Mouse (Mus musculus) C2C12 (cell line): ENCODE measurements at regions not wholly inside any gene's neighbourhood (a gene's known extent, or its start where the extent isn't known, plus 50 kb on each side); places are given as distances from the start of the nearest gene placed in this dataset.

ENCODE experiments used
- H3K27me3 ChIP-seq: one replicate; pipeline ENCODE4 v1.6.1; 2011; ENCODE audit not compliant: control insufficient read depth, insufficient read depth, insufficient read length
- H3K36me3 ChIP-seq: one replicate; pipeline ENCODE4 v1.6.1; 2011; ENCODE audit not compliant: control insufficient read depth, insufficient read depth
- H3K4me3 ChIP-seq: one replicate; pipeline ENCODE4 v1.5.1; 2011; ENCODE audit warnings: mild to moderate bottlenecking, control low read depth; ENCODE audit not compliant: poor library complexity, insufficient read depth, severe bottlenecking
- H3K79me2 ChIP-seq: one replicate; pipeline ENCODE4 v1.6.1; 2011; ENCODE audit not compliant: control insufficient read depth, insufficient read depth
- H3K79me3 ChIP-seq: one replicate; pipeline ENCODE4 v1.6.1; 2011; ENCODE audit warnings: low read depth, control low read depth
- H3ac ChIP-seq: one replicate; pipeline ENCODE3; 2011; ENCODE audit warnings: low read depth; ENCODE audit not compliant: control insufficient read depth, insufficient read length
- CEBPB ChIP-seq: IDR thresholded peaks from one replicate; pipeline ENCODE4 v1.6.1; 2011; ENCODE audit warnings: low read depth, mild to moderate bottlenecking, control low read depth, moderate library complexity
- CTCF ChIP-seq: IDR thresholded peaks from one replicate; pipeline ENCODE4 v1.5.1; 2011; ENCODE audit not compliant: control insufficient read depth, insufficient read depth, insufficient read length
- FOSL1 ChIP-seq: IDR thresholded peaks from one replicate; pipeline ENCODE4 v1.8.0; 2011; ENCODE audit warnings: mild to moderate bottlenecking, low read length; ENCODE audit not compliant: poor library complexity, insufficient read depth, severe bottlenecking
- MAX ChIP-seq: IDR thresholded peaks from one replicate; pipeline ENCODE4 v1.6.1; 2011; ENCODE audit warnings: mild to moderate bottlenecking, control low read depth
- MYOD1 ChIP-seq: IDR thresholded peaks from one replicate; pipeline ENCODE4 v1.6.1; 2011; ENCODE audit warnings: low read depth; ENCODE audit not compliant: control insufficient read depth, insufficient read length
- MYOG ChIP-seq: IDR thresholded peaks from one replicate; pipeline ENCODE4 v1.6.1; 2011; ENCODE audit not compliant: control insufficient read depth, insufficient read length; ENCODE audit errors: extremely low read depth
- USF1 ChIP-seq: IDR thresholded peaks from one replicate; pipeline ENCODE4 v1.6.1; 2011; ENCODE audit warnings: low read depth, mild to moderate bottlenecking, control low read depth, moderate library complexity

DNA sequence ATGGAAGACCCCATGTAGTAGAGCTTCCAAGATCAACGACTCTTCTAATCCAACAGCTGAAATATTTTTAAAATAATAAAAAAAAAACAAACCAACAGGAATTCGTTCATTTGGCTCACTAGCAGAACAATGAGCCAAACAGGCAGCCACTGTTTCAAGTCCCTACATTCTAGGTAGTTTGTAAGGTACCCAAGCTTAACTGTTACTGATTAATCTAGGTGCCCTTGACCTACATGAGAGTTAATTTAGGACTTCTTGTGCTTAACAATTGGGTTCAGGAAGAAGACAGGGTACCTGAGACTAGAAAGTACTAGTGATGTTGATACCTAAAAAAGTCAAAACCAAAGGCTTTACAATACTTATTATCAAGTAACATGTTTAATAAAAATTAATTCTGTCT is 381.2 kb upstream of the Jag1 start:
- no peak overlapping the region for H3ac ChIP-seq
- no peaks in the 10 kb centered on the region for H3K79me3 ChIP-seq
- no peak overlapping the region for H3K4me3 ChIP-seq
- no peaks in the 10 kb centered on the region for H3K36me3 ChIP-seq
- no peak for TF ChIP-seq CEBPB
- no peak for TF ChIP-seq MYOD1
- no peak for TF ChIP-seq MYOG
- no peak for TF ChIP-seq FOSL1
- no peak for TF ChIP-seq MAX
- TF ChIP-seq USF1, result no peak
- H3K79me2 ChIP-seq, result no peaks in the 10 kb centered on the region
- H3K27me3 ChIP-seq, result no peaks in the 10 kb centered on the region

- Histone ChIP-seq H3K79me2 (no peaks in the 10 kb centered on the region), H3K27me3 (no peaks in the 10 kb centered on the region), H3K4me3 (no peak overlapping the region), H3K36me3 (no peaks in the 10 kb centered on the region), H3K79me3 (no peaks in the 10 kb centered on the region), H3ac (no peak overlapping the region)
- TF ChIP-seq MAX (peak; percentile 81), CEBPB (peak; percentile 99), FOSL1 (peak; percentile 15), MYOD1 (no peak)
Observed at GRCm38 (mm10) chr2:137493600-137493999, 377.2 kb upstream of the Jag1 start.

DNA sequence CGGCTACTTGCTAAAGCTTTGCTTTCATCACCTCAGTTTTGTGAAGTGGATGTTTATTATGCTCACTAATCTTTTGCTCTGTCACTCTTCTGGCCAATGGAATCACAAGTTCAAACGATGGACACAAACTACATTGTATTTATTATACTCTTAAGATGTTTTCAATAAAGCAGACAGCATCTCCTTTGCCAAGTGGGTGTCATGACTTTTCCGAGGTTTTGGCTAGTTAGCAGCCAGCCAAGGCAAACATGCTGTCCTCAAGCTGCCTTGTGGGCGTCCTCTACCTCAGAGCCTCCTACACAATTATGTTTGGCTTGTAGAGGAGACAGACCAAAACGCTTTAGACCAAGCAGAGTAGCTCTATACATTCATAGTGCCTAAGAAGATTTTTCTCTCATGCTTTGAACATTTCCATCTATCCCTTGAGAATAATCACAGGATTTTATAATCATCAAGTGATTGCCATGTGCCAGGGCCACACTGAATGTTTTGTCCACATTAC is 372.8 kb upstream of the Jag1 start:
- H3K27me3 ChIP-seq, result no peaks in the 10 kb centered on the region

DNA sequence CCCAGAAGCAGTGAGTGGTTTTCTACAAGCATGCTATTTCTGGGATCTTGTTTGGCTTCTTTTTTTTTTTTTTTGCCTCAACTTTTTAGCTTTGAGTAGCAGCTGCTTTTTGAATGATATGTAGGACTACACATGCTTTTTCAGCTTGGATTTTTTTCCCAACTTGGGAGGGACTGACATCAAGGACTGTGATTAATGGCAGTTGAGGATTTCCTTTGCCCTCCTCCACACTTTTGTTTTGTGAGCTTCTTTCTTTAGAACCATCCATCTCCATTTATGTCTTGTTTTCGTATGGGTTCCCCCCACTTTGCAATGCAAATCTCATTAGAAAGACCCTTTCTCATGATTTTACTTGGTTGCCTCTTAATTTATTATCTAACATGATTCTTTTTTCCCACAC is 352.3 kb upstream of the Jag1 start:
- no peak for TF ChIP-seq MAX
- TF ChIP-seq MYOD1, result no peak
- no peak for TF ChIP-seq CTCF
- no peak for TF ChIP-seq CEBPB
- no peak for TF ChIP-seq USF1
- no peak for TF ChIP-seq MYOG
- no peak for TF ChIP-seq FOSL1
- H3K27me3 ChIP-seq, result no peaks in the 10 kb centered on the region
- H3K4me3 ChIP-seq, result no peak overlapping the region
- H3ac ChIP-seq, result no peak overlapping the region
- no peaks in the 10 kb centered on the region for H3K79me2 ChIP-seq
- H3K36me3 ChIP-seq, result no peaks in the 10 kb centered on the region
- H3K79me3 ChIP-seq, result no peaks in the 10 kb centered on the region

More for the DNA sequence above, 372.8 kb upstream of the Jag1 start:
- H3ac ChIP-seq, result no peak overlapping the region
- TF ChIP-seq CEBPB (no peak), USF1 (no peak)
- H3K79me3 ChIP-seq, result no peaks in the 10 kb centered on the region
- H3K4me3 ChIP-seq, result no peak overlapping the region
- no peaks in the 10 kb centered on the region for H3K79me2 ChIP-seq
- H3K36me3 ChIP-seq, result no peaks in the 10 kb centered on the region

GRCm38 (mm10) chr2:137457061-137457753 is 340.8 kb upstream of the Jag1 start:
- Histone ChIP-seq H3K36me3 (no peaks in the 10 kb centered on the region), H3K4me3 (no peak overlapping the region), H3K79me3 (no peaks in the 10 kb centered on the region), H3K79me2 (no peaks in the 10 kb centered on the region), H3K27me3 (no peaks in the 10 kb centered on the region), H3ac (no peak overlapping the region)
- TF ChIP-seq MYOG (no peak), CEBPB (no peak), FOSL1 (no peak), MAX (no peak), USF1 (no peak), CTCF (no peak), MYOD1 (no peak)

DNA sequence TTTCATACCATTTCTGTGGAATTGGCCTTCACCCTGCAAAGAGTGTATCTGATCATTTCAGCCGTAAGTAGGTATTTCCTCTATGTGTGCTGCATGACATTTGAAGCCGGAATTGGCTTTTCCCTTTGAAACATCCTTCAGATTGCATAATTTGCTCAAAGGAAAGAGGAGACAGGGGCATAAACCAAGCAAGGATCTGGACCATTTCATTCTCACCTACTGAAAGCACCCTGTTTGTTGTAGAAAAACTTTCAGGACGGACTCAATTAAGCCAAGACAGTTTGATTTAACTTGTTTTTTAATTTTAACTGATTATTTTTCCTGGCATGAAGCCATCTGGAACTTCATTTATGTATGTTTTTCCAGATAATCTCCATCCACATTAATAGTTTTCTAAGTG is 340.0 kb upstream of the Jag1 start:
- no peaks in the 10 kb centered on the region for H3K36me3 ChIP-seq
- TF ChIP-seq CTCF (no peak), MAX (no peak), USF1 (no peak), CEBPB (no peak), FOSL1 (no peak), MYOG (no peak), MYOD1 (no peak)
- no peak overlapping the region for H3K4me3 ChIP-seq
- H3K79me2 ChIP-seq, result no peaks in the 10 kb centered on the region
- H3K27me3 ChIP-seq, result no peaks in the 10 kb centered on the region
- H3ac ChIP-seq, result no peak overlapping the region
- no peaks in the 10 kb centered on the region for H3K79me3 ChIP-seq
